Mouse (Mus musculus): ENCODE data around the gene P4ha2. TPM values are rescaled to one million over a fixed set of nuclear protein-coding genes. Genes with fewer than 3 reads are reported as not detected.

Gene P4ha2
- polyA plus RNA-seq, 1 experiment from 2014 or later, result 9.7 TPM

- no peak overlapping the region for H3K9ac ChIP-seq (ENCODE audit: low read depth, low read length)
- H3K27ac ChIP-seq (ENCODE audit: low read length), result no peak overlapping the region
- no peaks in the 10 kb centered on the region for H3K36me3 ChIP-seq (ENCODE audit: control insufficient read depth, insufficient read depth, low read length)
- WGBS, result 3% methylated on average over 3 of the region's 3 CpGs
- H3K4me1 ChIP-seq (ENCODE audit: control insufficient read depth, insufficient read depth, low read length), result no peaks in the 10 kb centered on the region
- H3K9me3 ChIP-seq (replicated peaks; ENCODE audit: control insufficient read depth, low read length, poor library complexity, severe bottlenecking), result no peaks in the 10 kb centered on the region
- H3K4me3 ChIP-seq (ENCODE audit: low read depth, low read length), result no peak overlapping the region
- no peak for ATAC-seq
- no peaks in the 10 kb centered on the region for H3K27me3 ChIP-seq (ENCODE audit: control insufficient read depth, insufficient read depth, low read depth, low read length)
- H3K4me2 ChIP-seq (ENCODE audit: low read length), result no peak overlapping the region
Observed at GRCm38 (mm10) chr11:54093000-54093399, 6.9 kb upstream of the P4ha2 start.

DNA sequence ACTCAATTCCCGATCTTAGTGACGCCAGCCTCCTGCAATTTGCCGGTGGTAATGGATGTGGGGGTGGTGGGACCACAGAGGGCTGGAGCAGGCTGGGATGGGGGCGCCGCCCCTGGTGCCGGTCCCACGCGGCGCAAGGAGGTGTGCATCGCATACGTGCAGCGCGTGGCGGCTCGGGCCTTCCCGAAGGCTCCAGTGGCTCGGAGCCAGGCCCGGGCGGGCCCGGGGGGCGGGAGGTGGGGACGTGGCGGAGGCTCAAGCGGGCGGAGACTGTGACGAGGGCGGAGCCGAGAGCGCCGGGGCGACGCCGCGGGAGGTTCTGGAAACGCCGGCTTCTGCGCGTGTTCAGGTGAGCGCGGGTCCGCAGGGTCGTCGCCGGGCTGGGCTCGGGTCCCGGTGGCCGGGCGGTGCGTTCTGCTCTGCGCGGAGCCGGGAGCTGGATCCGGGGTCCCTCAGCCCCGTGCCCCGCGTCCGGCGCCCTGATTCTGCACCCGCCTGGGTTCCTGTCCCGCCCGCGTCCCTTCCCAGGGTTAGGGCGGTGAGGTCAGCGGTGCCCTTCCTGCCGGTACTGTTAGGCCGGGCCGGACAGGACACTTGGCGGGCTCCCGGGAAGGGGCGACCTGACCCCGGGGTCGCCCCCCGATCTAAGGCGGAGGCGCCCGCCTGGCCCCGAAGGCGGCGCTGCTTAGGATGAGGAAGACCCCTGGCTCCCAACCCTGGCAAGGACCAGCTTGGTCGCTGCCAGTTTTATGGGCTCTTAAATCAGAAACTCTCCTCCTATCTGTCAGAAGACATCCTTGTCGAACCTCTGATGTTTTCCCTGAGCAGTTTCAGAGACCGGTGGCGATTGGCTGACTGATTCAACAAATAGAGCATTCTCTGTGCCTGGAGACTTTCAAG, 1.0 kb downstream of the P4ha2 start:
- WGBS, result under 1% methylated on average over 75 of the region's 83 CpGs
- ATAC-seq, result peak; percentile 89
- H3K27ac ChIP-seq (ENCODE audit: low read length), result no peak overlapping the region
- peak overlapping the region; percentile 82 for H3K9ac ChIP-seq (ENCODE audit: low read depth, low read length)
- H3K4me1 ChIP-seq (ENCODE audit: control insufficient read depth, insufficient read depth, low read length), result no peaks in the 10 kb centered on the region; the same call in 1 of the 2 replicates
- no peaks in the 10 kb centered on the region for H3K9me3 ChIP-seq (replicated peaks; ENCODE audit: control insufficient read depth, low read length, poor library complexity, severe bottlenecking)
- peak overlapping the region; percentile 66 for H3K4me3 ChIP-seq (ENCODE audit: low read depth, low read length)
- no peaks in the 10 kb centered on the region for H3K27me3 ChIP-seq (ENCODE audit: control insufficient read depth, insufficient read depth, low read depth, low read length)
- no peaks in the 10 kb centered on the region for H3K36me3 ChIP-seq (ENCODE audit: control insufficient read depth, insufficient read depth, low read length)
- peak overlapping the region; percentile 99 for H3K4me2 ChIP-seq (ENCODE audit: low read length)

GRCm38 (mm10) chr11:54101701-54102100, 1.8 kb downstream of the P4ha2 start:
- H3K4me1 ChIP-seq (ENCODE audit: control insufficient read depth, insufficient read depth, low read length), result no peaks in the 10 kb centered on the region; the same call in 1 of the 2 replicates
- peak overlapping the region; percentile 99 for H3K4me2 ChIP-seq (ENCODE audit: low read length)
- H3K9me3 ChIP-seq (replicated peaks; ENCODE audit: control insufficient read depth, low read length, poor library complexity, severe bottlenecking), result no peaks in the 10 kb centered on the region
- H3K27me3 ChIP-seq (ENCODE audit: control insufficient read depth, insufficient read depth, low read depth, low read length), result no peaks in the 10 kb centered on the region
- H3K9ac ChIP-seq (ENCODE audit: low read depth, low read length), result no peak overlapping the region; the same call in 1 of the 2 replicates
- H3K27ac ChIP-seq (ENCODE audit: low read length), result no peak overlapping the region
- peak; percentile 37; the same call in 1 of the 2 replicates for ATAC-seq
- no peaks in the 10 kb centered on the region for H3K36me3 ChIP-seq (ENCODE audit: control insufficient read depth, insufficient read depth, low read length)
- 79% methylated on average over 9 of the region's 9 CpGs for WGBS
- H3K4me3 ChIP-seq (ENCODE audit: low read depth, low read length), result peak overlapping the region; percentile 66

GRCm38 (mm10) chr11:54102706-54103449, 3.0 kb downstream of the P4ha2 start:
- no peaks in the 10 kb centered on the region for H3K27me3 ChIP-seq (ENCODE audit: control insufficient read depth, insufficient read depth, low read depth, low read length)
- H3K27ac ChIP-seq (ENCODE audit: low read length), result no peak overlapping the region
- no peaks in the 10 kb centered on the region for H3K36me3 ChIP-seq (ENCODE audit: control insufficient read depth, insufficient read depth, low read length)
- H3K4me2 ChIP-seq (ENCODE audit: low read length), result no peak overlapping the region
- H3K4me1 ChIP-seq (ENCODE audit: control insufficient read depth, insufficient read depth, low read length), result no peaks in the 10 kb centered on the region; the same call in 1 of the 2 replicates
- no peak overlapping the region for H3K9ac ChIP-seq (ENCODE audit: low read depth, low read length)
- H3K4me3 ChIP-seq (ENCODE audit: low read depth, low read length), result no peak overlapping the region
- no peaks in the 10 kb centered on the region for H3K9me3 ChIP-seq (replicated peaks; ENCODE audit: control insufficient read depth, low read length, poor library complexity, severe bottlenecking)
- 74% methylated on average over 10 of the region's 10 CpGs for WGBS
- ATAC-seq, result no peak

DNA sequence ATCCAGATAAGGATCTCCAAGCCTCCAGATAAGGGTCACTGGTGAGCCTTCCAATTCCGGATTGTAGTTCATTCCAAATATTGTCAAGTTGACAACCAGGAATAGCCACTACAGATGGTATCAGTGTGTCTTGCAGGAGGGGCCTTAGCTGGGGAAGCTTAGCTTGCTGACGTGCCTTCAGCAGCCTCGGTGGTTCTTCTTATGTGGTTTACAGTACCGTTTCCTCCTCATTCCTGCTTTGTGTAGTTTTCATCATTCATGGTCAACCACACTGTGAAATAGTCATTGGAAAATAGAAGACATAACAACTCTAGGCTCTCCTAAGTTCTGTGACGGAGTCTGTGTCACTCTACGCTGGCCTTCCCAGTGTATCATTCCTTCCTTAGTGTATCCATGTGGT, 5.1 kb downstream of the P4ha2 start:
- WGBS, result 91% methylated on average over 6 of the region's 6 CpGs
- ATAC-seq, result no peak

GRCm38 (mm10) chr11:54106676-54107075, 6.8 kb downstream of the P4ha2 start:
- Histone ChIP-seq H3K9ac (ENCODE audit: low read depth, low read length) (no peak overlapping the region), H3K4me2 (ENCODE audit: low read length) (no peak overlapping the region), H3K9me3 (replicated peaks; ENCODE audit: control insufficient read depth, low read length, poor library complexity, severe bottlenecking) (no peaks in the 10 kb centered on the region), H3K4me1 (ENCODE audit: control insufficient read depth, insufficient read depth, low read length) (no peaks in the 10 kb centered on the region; the same call in 1 of the 2 replicates), H3K4me3 (ENCODE audit: low read depth, low read length) (no peak overlapping the region), H3K27ac (ENCODE audit: low read length) (no peak overlapping the region), H3K27me3 (ENCODE audit: control insufficient read depth, insufficient read depth, low read depth, low read length) (no peaks in the 10 kb centered on the region), H3K36me3 (ENCODE audit: control insufficient read depth, insufficient read depth, low read length) (no peaks in the 10 kb centered on the region)
- ATAC-seq, result no peak
- WGBS, result 76% methylated on average over 3 of the region's 3 CpGs

More for the DNA sequence above, 5.1 kb downstream of the P4ha2 start:
- Histone ChIP-seq H3K27ac (ENCODE audit: low read length) (no peak overlapping the region), H3K4me1 (ENCODE audit: control insufficient read depth, insufficient read depth, low read length) (no peaks in the 10 kb centered on the region; the same call in 1 of the 2 replicates), H3K27me3 (ENCODE audit: control insufficient read depth, insufficient read depth, low read depth, low read length) (no peaks in the 10 kb centered on the region), H3K36me3 (ENCODE audit: control insufficient read depth, insufficient read depth, low read length) (no peaks in the 10 kb centered on the region), H3K9ac (ENCODE audit: low read depth, low read length) (no peak overlapping the region), H3K4me3 (ENCODE audit: low read depth, low read length) (no peak overlapping the region), H3K9me3 (replicated peaks; ENCODE audit: control insufficient read depth, low read length, poor library complexity, severe bottlenecking) (no peaks in the 10 kb centered on the region), H3K4me2 (ENCODE audit: low read length) (no peak overlapping the region)

DNA sequence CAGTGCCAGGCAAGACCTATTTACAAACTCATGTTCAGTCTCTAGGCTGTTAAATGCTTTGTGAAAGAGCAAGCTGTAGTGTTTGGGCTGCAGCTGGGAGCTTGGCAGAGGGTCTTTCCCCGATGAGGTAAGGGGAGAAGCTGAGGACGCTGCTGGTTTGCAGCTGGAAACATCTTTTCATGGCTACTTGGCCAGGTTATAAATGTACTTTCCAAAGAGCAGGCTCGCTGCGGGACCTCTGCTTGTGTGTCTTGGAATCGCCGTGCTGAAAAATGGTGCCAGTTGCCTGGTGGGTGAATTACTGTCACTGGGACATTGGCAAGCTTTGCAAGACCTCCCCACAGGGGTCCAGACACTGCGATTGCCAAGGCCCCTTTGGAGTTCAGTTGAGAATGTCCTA, 7.3 kb downstream of the P4ha2 start:
- Histone ChIP-seq H3K27ac (ENCODE audit: low read length) (no peak overlapping the region), H3K36me3 (ENCODE audit: control insufficient read depth, insufficient read depth, low read length) (no peaks in the 10 kb centered on the region), H3K4me2 (ENCODE audit: low read length) (no peak overlapping the region), H3K4me3 (ENCODE audit: low read depth, low read length) (no peak overlapping the region), H3K4me1 (ENCODE audit: control insufficient read depth, insufficient read depth, low read length) (0 out of 2 replicates have a peak, but pooled peaks cover 3% of the 10 kb centered on the region), H3K27me3 (ENCODE audit: control insufficient read depth, insufficient read depth, low read depth, low read length) (no peaks in the 10 kb centered on the region), H3K9me3 (replicated peaks; ENCODE audit: control insufficient read depth, low read length, poor library complexity, severe bottlenecking) (no peaks in the 10 kb centered on the region), H3K9ac (ENCODE audit: low read depth, low read length) (no peak overlapping the region)
- 73% methylated on average over 7 of the region's 7 CpGs for WGBS
- ATAC-seq, result no peak

DNA sequence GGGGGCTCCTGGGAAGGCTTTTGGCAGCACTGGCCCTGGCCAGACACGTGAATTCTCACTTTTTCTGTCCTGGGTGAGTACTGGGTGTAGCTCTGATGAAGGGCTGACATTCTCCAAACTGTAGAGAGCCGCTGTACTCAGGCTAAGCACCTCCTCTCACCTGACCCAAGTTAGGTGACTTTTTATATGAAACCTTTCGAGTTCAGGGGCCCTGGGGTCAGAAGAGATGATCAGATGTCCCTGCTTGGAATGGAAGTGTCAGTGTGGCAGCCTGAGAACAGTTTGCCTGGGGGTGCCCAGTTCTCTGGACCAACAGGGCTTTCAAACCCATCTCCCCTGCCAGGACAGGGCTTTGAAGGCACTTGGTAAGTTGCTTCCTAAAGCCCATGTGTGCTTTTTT, 8.2 kb downstream of the P4ha2 start:
- H3K9me3 ChIP-seq (replicated peaks; ENCODE audit: control insufficient read depth, low read length, poor library complexity, severe bottlenecking), result no peaks in the 10 kb centered on the region
- no peak overlapping the region for H3K27ac ChIP-seq (ENCODE audit: low read length)
- no peak for ATAC-seq
- WGBS, result 60% methylated on average over 3 of the region's 3 CpGs
- H3K9ac ChIP-seq (ENCODE audit: low read depth, low read length), result no peak overlapping the region
- H3K27me3 ChIP-seq (ENCODE audit: control insufficient read depth, insufficient read depth, low read depth, low read length), result no peaks in the 10 kb centered on the region
- no peak overlapping the region for H3K4me3 ChIP-seq (ENCODE audit: low read depth, low read length)
- peaks cover 9% of the 10 kb centered on the region; the same call in 1 of the 2 replicates for H3K4me1 ChIP-seq (ENCODE audit: control insufficient read depth, insufficient read depth, low read length)
- no peaks in the 10 kb centered on the region for H3K36me3 ChIP-seq (ENCODE audit: control insufficient read depth, insufficient read depth, low read length)
- H3K4me2 ChIP-seq (ENCODE audit: low read length), result no peak overlapping the region

- Histone ChIP-seq H3K4me2 (ENCODE audit: low read length) (no peak overlapping the region), H3K9me3 (replicated peaks; ENCODE audit: control insufficient read depth, low read length, poor library complexity, severe bottlenecking) (no peaks in the 10 kb centered on the region), H3K9ac (ENCODE audit: low read depth, low read length) (no peak overlapping the region), H3K36me3 (ENCODE audit: control insufficient read depth, insufficient read depth, low read length) (no peaks in the 10 kb centered on the region), H3K27ac (ENCODE audit: low read length) (no peak overlapping the region), H3K4me1 (ENCODE audit: control insufficient read depth, insufficient read depth, low read length) (peaks cover 16% of the 10 kb centered on the region), H3K27me3 (ENCODE audit: control insufficient read depth, insufficient read depth, low read depth, low read length) (no peaks in the 10 kb centered on the region), H3K4me3 (ENCODE audit: low read depth, low read length) (no peak overlapping the region)
- ATAC-seq, result no peak
- 91% methylated on average over 5 of the region's 5 CpGs for WGBS
Observed at GRCm38 (mm10) chr11:54108894-54109293, 9.0 kb downstream of the P4ha2 start.

Measured in midbrain, embryonic 16.5 days (tissue).